Mouse (Mus musculus): ENCODE measurements around the gene Kdelr2.

DNA sequence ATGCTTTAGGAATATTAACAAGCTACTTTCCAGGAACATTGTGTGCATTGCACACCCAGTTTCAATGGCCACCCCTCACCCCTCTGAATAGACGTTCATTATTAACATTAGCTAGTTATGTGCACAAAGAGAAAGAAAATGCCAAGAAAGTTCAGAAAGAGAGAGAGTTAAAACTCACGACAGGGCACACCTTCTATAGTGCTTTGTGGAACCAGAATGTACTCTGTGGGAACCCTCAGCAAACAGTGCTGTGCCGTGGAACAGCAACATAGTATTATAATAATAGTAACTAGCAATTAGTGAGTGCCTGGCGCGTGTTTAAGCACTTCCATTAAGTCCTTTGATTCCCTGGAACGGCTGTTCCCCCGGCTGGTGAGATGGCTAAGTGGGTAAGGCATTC, 42.2 kb upstream of the Kdelr2 start:
- no peak for TF ChIP-seq CTCF (IDR thresholded peaks at IDR 0.05; ENCODE audit: low read depth)
- TF ChIP-seq EP300 (optimal IDR thresholded peaks at IDR 0.05): no peak
